Mouse (Mus musculus) erythroblast, embryonic 14.5 days (primary cell): ENCODE data around the gene Fabp6.

Source experiments
- GATA1 ChIP-seq: IDR thresholded peaks from 2 replicates; pipeline ENCODE4 v1.6.1; 2012; ENCODE audit warnings: low read length, inconsistent platforms, mixed read lengths
- TAL1 ChIP-seq: IDR thresholded peaks from 3 replicates; pipeline ENCODE4 v1.6.1; 2012; ENCODE audit warnings: low read length, inconsistent platforms, mixed read lengths

GRCm38 (mm10) chr11:43617924-43618323 is 16.6 kb upstream of the Fabp6 start:
- TF ChIP-seq GATA1: no peak
- no peak for TF ChIP-seq TAL1
